In the genomic region with DNA sequence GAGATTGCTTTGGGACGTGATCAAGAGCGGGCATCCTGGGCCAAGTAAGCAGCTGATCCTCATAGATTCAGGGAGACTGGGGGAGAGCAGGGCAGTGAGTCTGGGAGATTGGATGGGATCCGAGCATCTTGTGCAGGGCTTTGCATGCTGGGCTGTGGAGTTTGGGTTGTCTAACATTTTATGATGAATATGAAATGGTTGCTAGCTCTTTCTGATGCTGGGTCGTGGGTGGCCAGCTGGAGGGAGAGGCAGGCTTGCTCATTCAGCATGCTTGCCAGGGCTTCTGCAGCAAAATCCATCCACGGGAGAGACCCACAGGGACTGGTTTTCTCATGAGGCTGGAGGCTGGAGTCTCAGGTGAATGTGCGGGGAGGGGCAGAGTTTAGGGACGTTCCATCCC, we compare ENCODE assay signal across 15 mouse cellular contexts. TPM values are rescaled to one million over a fixed set of nuclear protein-coding genes. Genes with fewer than 3 reads are reported as not detected.
A peak's percentile ranks its signal among the peaks of the same experiment; 100 is the strongest.
DNase-seq lines count a peak whose midpoint lies in the region; ATAC-seq and TF ChIP-seq lines count a peak whose summit lies in the region.
"Had no signal": no experiment of that assay in that cellular context is flagged by ENCODE, and none has a peak within 500 bp of the region (broad histone marks: within the 10 kb centered on the region; RNA-seq: fewer than 3 reads in every experiment).

No protein-coding gene starts in this region.

- no peak for TF ChIP-seq POLR2A in testis, adult 2 months (IDR thresholded peaks at IDR 0.05; ENCODE audit: control insufficient read depth, low read depth, low read length)

- peaks cover 33 to 44% of the 10 kb centered on the region in 2 experiments for H3K4me1 ChIP-seq in heart, embryonic 14.5 days (ENCODE audit: control insufficient read depth in 2 of 2, insufficient read depth in 2 of 2, low read length in 2 of 2)
- peaks cover 4% of the 10 kb centered on the region; the same call in 1 of the 2 replicates for H3K4me1 ChIP-seq in testis, adult 2 months (ENCODE audit: control insufficient read depth, insufficient read depth, low read length)
- peaks cover 84% of the 10 kb centered on the region for H3K4me1 ChIP-seq in liver, embryonic 12.5 days

- ATAC-seq in heart, embryonic 14.5 days (ENCODE audit: insufficient number of reproducible peaks, insufficient read depth, low FRiP score, low read depth) = no peak
- no peak for ATAC-seq in liver, embryonic 12.5 days
- ATAC-seq in megakaryocyte progenitor cell, adult 5-6 weeks (replicated peaks; ENCODE audit: poor library complexity) = no peak
- ATAC-seq: forebrain, embryonic 14.5 days; inflammation-experienced regulatory T-cells, adult 6 months; lung, postnatal 0 days had no signal

- H3K9ac ChIP-seq in heart, embryonic 14.5 days (ENCODE audit: low read length) = peak overlapping the region; percentile 18; the same call in 1 of the 2 replicates
- peak overlapping the region; percentile 98; the same call in 1 of the 2 replicates for H3K9ac ChIP-seq in liver, embryonic 12.5 days
- H3K9ac ChIP-seq: midbrain, embryonic 12.5 days had no signal

- TF ChIP-seq CTCF in testis, adult 2 months (IDR thresholded peaks at IDR 0.05; ENCODE audit: control insufficient read depth, insufficient read depth, insufficient replicate concordance, low read depth, low read length) = no peak

- no peaks in the 10 kb centered on the region for H3K9me3 ChIP-seq in heart, embryonic 14.5 days (ENCODE audit: control insufficient read depth, low read length)
- no peaks in the 10 kb centered on the region for H3K9me3 ChIP-seq in liver, embryonic 12.5 days (replicated peaks)
- H3K9me3 ChIP-seq: midbrain, embryonic 12.5 days had no signal

- H3K4me2 ChIP-seq in heart, embryonic 14.5 days (ENCODE audit: low read length) = peak overlapping the region; percentile 73
- H3K4me2 ChIP-seq in liver, embryonic 12.5 days = peak overlapping the region; percentile 81
- H3K4me2 ChIP-seq: midbrain, embryonic 12.5 days had no signal

- H3K36me3 ChIP-seq in heart, embryonic 14.5 days (ENCODE audit: control insufficient read depth, insufficient read depth, low read length) = no peaks in the 10 kb centered on the region
- H3K36me3 ChIP-seq in testis, adult 2 months (ENCODE audit: control insufficient read depth, insufficient read depth, low read length) = no peaks in the 10 kb centered on the region
- peaks cover 31% of the 10 kb centered on the region for H3K36me3 ChIP-seq in liver, embryonic 12.5 days
- H3K36me3 ChIP-seq: midbrain, embryonic 12.5 days had no signal

- no peak for DNase-seq in heart, adult 8-10 months (ENCODE audit: low spot score)
- DNase-seq in testis, postnatal 14 days (ENCODE audit: low spot score) = no peak
- DNase-seq in testis, postnatal 10 days (ENCODE audit: low spot score) = peak; percentile 37
- no peak for DNase-seq in cerebellum, adult 18-20 months
- DNase-seq: adrenal gland, postnatal 10 days; embryo, embryonic 11 days; kidney, postnatal 36 days had no signal

- no peaks in the 10 kb centered on the region for H3K27me3 ChIP-seq in heart, embryonic 14.5 days (ENCODE audit: control insufficient read depth, insufficient read depth, low read length)
- no peaks in the 10 kb centered on the region for H3K27me3 ChIP-seq in testis, adult 2 months (ENCODE audit: control insufficient read depth, insufficient read depth, low read length)
- H3K27me3 ChIP-seq in liver, embryonic 12.5 days (replicated peaks) = no peaks in the 10 kb centered on the region
- H3K27me3 ChIP-seq: midbrain, embryonic 12.5 days had no signal

- no peak overlapping the region for H3K4me3 ChIP-seq in heart, embryonic 14.5 days (ENCODE audit: control insufficient read depth in 1 of 2, insufficient read depth in 1 of 2, low read depth in 1 of 2, low read length in 2 of 2)
- peak overlapping the region; percentile 59 for H3K4me3 ChIP-seq in testis, adult 2 months (ENCODE audit: control insufficient read depth, low read depth, low read length)
- H3K4me3 ChIP-seq in liver, embryonic 12.5 days = peak overlapping the region; percentile 92
- H3K4me3 ChIP-seq: midbrain, embryonic 12.5 days had no signal

- H3K27ac ChIP-seq in heart, embryonic 14.5 days (replicated peaks in 1 of 2; ENCODE audit: control insufficient read depth in 1 of 2, insufficient read depth in 1 of 2, low read depth in 2 of 2, low read length in 2 of 2) = peak overlapping the region; percentile 0 to 15; a peak in 3 of 4 replicates
- H3K27ac ChIP-seq in testis, adult 2 months (ENCODE audit: control insufficient read depth, insufficient read depth, low read depth, low read length) = no peak overlapping the region
- peak overlapping the region; percentile 91 for H3K27ac ChIP-seq in liver, embryonic 12.5 days
- H3K27ac ChIP-seq: midbrain, embryonic 12.5 days had no signal

- WGBS in heart, embryonic 14.5 days = 49% methylated on average over 7 of the region's 7 CpGs
- 84% methylated on average over 7 of the region's 7 CpGs for WGBS in liver, embryonic 12.5 days (ENCODE audit: insufficient replicate concordance)

RNA-seq across cellular contexts. Expression of gene Otub2, which starts 2.6 kb away (rescaled TPM):
- 13.8 and 14.8 TPM in 2 replicates for polyA plus RNA-seq in heart, embryonic 14.5 days (2014; fragmentation: Nextera tagmentation; extraction: Ambion mirVana)
- 1 to 10 TPM; 2.5 to 4.2 (median 3.5) TPM for total RNA-seq in heart, adult 8-10 months (2022)
- 261 and 268 TPM in 2 replicates for polyA plus RNA-seq in testis, adult 2 months (2012; rRNA removed)
- 24.2 and 26.2 TPM in 2 replicates for polyA plus RNA-seq in liver, embryonic 12.5 days (2016; fragmentation: Nextera tagmentation; extraction: Ambion mirVana)
- total RNA-seq in megakaryocyte progenitor cell, adult 5-6 weeks (2015) = 0.54 and 3.0 TPM in 2 replicates
- total RNA-seq in megakaryocyte progenitor cell, adult 5-6 weeks (2017) = 0.54 and 1.3 TPM in 2 replicates

RNA-seq across cellular contexts. Expression of gene 9330161L09Rik, which starts 16.5 kb away (rescaled TPM):
- 0.68 and 1.0 TPM in 2 replicates for polyA plus RNA-seq in heart, embryonic 14.5 days (2014; fragmentation: Nextera tagmentation; extraction: Ambion mirVana)
- total RNA-seq in heart, adult 8-10 months (2022) = 1 to 10 TPM in 3 of 4 experiments, under 1 TPM in 1; 0.41 to 1.8 (median 1.2) TPM
- 0.28 and 0.52 TPM in 2 replicates for polyA plus RNA-seq in testis, adult 2 months (2012; rRNA removed)
- 0.18 and 0.24 TPM in 2 replicates for polyA plus RNA-seq in liver, embryonic 12.5 days (2016; fragmentation: Nextera tagmentation; extraction: Ambion mirVana)
- 1.5 and 3.0 TPM in 2 replicates for total RNA-seq in megakaryocyte progenitor cell, adult 5-6 weeks (2015)
- 0.25 and 0.47 TPM in 2 replicates for total RNA-seq in megakaryocyte progenitor cell, adult 5-6 weeks (2017)

RNA-seq across cellular contexts. Expression of gene Ddx24, which starts 34.5 kb away (rescaled TPM):
- 55.5 and 62.9 TPM in 2 replicates for polyA plus RNA-seq in heart, embryonic 14.5 days (2014; fragmentation: Nextera tagmentation; extraction: Ambion mirVana)
- total RNA-seq in heart, adult 8-10 months (2022) = 10 to 100 TPM; 88.5 to 95.6 (median 91.7) TPM
- 47.3 and 49.4 TPM in 2 replicates for polyA plus RNA-seq in testis, adult 2 months (2012; rRNA removed)
- polyA plus RNA-seq in liver, embryonic 12.5 days (2016; fragmentation: Nextera tagmentation; extraction: Ambion mirVana) = 69.1 and 72.6 TPM in 2 replicates
- total RNA-seq in megakaryocyte progenitor cell, adult 5-6 weeks (2015) = 77.9 and 79.7 TPM in 2 replicates
- 82.6 and 119 TPM in 2 replicates for total RNA-seq in megakaryocyte progenitor cell, adult 5-6 weeks (2017)

RNA-seq across cellular contexts. Expression of gene Asb2, which starts 35.3 kb away (rescaled TPM):
- polyA plus RNA-seq in heart, embryonic 14.5 days (2014; fragmentation: Nextera tagmentation; extraction: Ambion mirVana) = 235 and 254 TPM in 2 replicates
- 100 to 1,000 TPM; 485 to 583 (median 548) TPM for total RNA-seq in heart, adult 8-10 months (2022)
- 3.6 and 5.1 TPM in 2 replicates for polyA plus RNA-seq in testis, adult 2 months (2012; rRNA removed)
- 1.1 and 1.2 TPM in 2 replicates for polyA plus RNA-seq in liver, embryonic 12.5 days (2016; fragmentation: Nextera tagmentation; extraction: Ambion mirVana)
- total RNA-seq in megakaryocyte progenitor cell, adult 5-6 weeks (2015) = 0.10 TPM in 1 of 2 replicates, not detected in the other
- total RNA-seq in megakaryocyte progenitor cell, adult 5-6 weeks (2017) = not detected in 2 replicates

RNA-seq across cellular contexts. Expression of gene Ifi27, which starts 42.9 kb away (rescaled TPM):
- polyA plus RNA-seq in heart, embryonic 14.5 days (2014; fragmentation: Nextera tagmentation; extraction: Ambion mirVana) = 34.7 and 38.4 TPM in 2 replicates
- total RNA-seq in heart, adult 8-10 months (2022) = 10 to 100 TPM; 45.0 to 62.7 (median 52.4) TPM
- 52.1 and 53.0 TPM in 2 replicates for polyA plus RNA-seq in testis, adult 2 months (2012; rRNA removed)
- polyA plus RNA-seq in liver, embryonic 12.5 days (2016; fragmentation: Nextera tagmentation; extraction: Ambion mirVana) = 9.8 and 11.6 TPM in 2 replicates
- total RNA-seq in megakaryocyte progenitor cell, adult 5-6 weeks (2015) = 61.5 and 79.9 TPM in 2 replicates
- total RNA-seq in megakaryocyte progenitor cell, adult 5-6 weeks (2017) = 51.8 and 55.5 TPM in 2 replicates

Comparison
In these comparisons a context has a peak if more than half of its experiments do, and no peak if none do; other contexts are left out.
1. H3K4me3 ChIP-seq: peak in testis, adult 2 months (single experiment) and liver, embryonic 12.5 days (single experiment); none in heart, embryonic 14.5 days (0 of 2).